Mouse (Mus musculus) duodenum, adult 2 months (tissue): ENCODE measurements around the gene Col3a1. TPM values are rescaled to one million over a fixed set of nuclear protein-coding genes. Genes with fewer than 3 reads are reported as not detected.

ENCODE experiments used
- polyA plus RNA-seq: library from polyadenylated mRNA; depleted of rRNA; stranded (reverse); fragments of >200 nt; gene quantifications from 2 replicates; pipeline ENCODE4 v1.2.3, GENCODE M21; 2012; ENCODE audit warnings: low replicate concordance; rRNA removed

The Col3a1 gene
- 15.8 and 21.1 TPM in 2 replicates for polyA plus RNA-seq

DNA sequence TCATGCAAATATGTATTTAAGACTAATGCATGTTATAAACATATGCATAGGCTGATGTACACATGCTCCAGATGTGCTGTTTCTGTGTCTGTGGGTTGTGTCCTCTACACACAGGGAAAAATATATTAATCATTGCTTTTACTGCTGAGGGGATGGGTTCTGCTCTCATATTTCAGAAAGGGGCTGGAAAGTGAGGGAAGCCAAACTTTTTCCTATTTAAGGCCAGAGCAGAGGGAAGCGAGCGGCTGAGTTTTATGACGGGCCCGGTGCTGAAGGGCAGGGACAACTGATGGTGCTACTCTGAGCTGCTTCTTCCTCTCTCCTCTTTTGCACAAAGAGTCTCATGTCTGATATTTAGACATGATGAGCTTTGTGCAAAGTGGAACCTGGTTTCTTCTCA lies at the start of gene Col3a1:
Gene Col3a1, plus strand, starts transcription at position 151 of the 400 bp plus-strand sequence.

Other genes with a start within 250 kb of the Col3a1 start
- gene Col5a2, start 191.7 kb downstream of the Col3a1 start, polyA plus RNA-seq = 1.1 and 2.2 TPM in 2 replicates